Mouse (Mus musculus): ENCODE measurements at regions not wholly inside any gene's neighbourhood (a gene's known extent, or its start where the extent isn't known, plus 50 kb on each side); places are given as distances from the start of the nearest gene placed in this dataset.

DNA sequence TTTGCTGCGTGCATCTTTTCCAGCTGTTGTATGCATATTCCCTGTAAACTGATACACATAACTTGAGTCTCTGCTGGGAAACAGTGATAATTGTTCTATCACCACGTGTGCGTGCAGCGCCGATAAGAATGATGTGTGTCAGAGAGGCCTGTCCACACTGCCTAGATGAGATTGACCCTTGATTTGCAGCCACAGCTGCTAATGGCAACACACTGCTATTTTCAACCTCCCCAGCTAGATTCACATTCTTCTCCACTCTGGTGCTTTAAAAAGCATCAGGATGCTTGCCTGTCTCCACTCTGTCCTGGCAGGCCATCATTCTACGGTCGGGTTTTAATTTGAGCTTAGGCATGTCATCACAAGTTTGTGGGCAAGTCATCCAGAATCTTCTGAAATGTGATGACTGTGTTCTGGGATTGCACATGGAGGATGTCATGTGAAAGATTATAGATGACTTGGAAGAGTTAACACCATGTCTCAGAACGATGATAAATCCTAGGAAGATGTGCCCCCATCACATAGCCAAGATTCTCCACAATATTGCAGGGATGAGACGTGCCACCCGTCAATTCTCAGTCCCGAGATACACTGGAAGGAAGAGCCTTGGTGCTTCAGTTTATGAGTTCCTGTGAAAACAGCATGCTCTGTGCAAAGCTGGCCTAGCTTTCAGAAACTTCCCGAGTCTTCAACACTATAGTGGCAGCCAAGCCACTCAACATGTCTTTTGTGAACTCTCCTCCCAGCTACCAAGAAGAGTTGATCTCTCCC lies 123.6 kb upstream of the Nrip1 start:
- no peak for TF ChIP-seq GATA1 (IDR thresholded peaks at IDR 0.05; ENCODE audit: low read length)

DNA sequence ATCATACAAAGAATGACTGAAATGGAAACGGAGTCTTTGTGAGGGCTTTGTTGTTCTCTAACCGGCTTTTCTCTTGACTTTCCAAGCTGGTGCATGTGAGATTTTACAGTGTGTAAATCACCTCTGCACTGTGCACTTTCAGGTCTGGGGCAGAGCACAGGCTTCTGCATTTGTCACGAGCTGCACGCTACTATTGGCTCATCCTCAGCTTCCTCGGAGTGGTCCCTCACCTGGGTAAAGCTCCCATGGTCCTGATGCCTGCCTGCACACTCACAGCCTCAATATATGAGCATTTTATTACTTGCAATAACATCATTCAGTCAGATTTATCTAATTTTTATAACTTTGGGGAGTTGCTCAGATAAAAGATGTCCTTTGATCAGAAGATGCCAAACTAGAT lies 109.8 kb upstream of the Nrip1 start:
- no peak for TF ChIP-seq GATA1 (IDR thresholded peaks at IDR 0.05; ENCODE audit: low read length)

GRCm38 (mm10) chr16:76481966-76482365 lies 108.3 kb upstream of the Nrip1 start:
- TF ChIP-seq GATA1 (IDR thresholded peaks at IDR 0.05; ENCODE audit: low read length) = no peak

DNA sequence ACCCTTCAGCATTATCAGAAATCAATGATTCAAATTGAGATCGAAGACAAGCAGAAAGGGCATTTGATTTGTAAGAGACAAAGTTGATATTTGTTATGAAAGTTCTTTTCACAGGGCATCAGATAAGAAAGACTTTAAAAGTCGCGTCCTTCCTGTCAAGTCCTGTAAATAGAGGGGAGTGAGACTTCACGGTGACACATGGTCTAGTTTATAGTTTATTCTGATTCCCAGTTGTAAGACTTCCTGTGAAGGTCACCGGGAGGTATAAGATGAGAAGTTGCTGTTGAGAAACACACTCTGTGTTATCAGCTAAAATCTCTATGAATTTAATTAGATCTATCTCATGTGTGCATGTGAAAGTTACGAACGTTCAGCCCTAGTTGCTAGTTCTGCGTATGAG lies 103.8 kb upstream of the Nrip1 start:
- TF ChIP-seq GATA1 (IDR thresholded peaks at IDR 0.05; ENCODE audit: low read length) = no peak

- no peak for TF ChIP-seq GATA1 (IDR thresholded peaks at IDR 0.05; ENCODE audit: low read length)
These were observed 100.9 kb upstream of the Nrip1 start for GRCm38 (mm10) chr16:76474481-76474880.

- no peak for TF ChIP-seq GATA1 (IDR thresholded peaks at IDR 0.05; ENCODE audit: low read length)
These were observed 98.8 kb upstream of the Nrip1 start for GRCm38 (mm10) chr16:76472386-76472785.

- TF ChIP-seq GATA1 (IDR thresholded peaks at IDR 0.05; ENCODE audit: low read length) = no peak
These were observed 97.5 kb upstream of the Nrip1 start for GRCm38 (mm10) chr16:76471081-76471480.

DNA sequence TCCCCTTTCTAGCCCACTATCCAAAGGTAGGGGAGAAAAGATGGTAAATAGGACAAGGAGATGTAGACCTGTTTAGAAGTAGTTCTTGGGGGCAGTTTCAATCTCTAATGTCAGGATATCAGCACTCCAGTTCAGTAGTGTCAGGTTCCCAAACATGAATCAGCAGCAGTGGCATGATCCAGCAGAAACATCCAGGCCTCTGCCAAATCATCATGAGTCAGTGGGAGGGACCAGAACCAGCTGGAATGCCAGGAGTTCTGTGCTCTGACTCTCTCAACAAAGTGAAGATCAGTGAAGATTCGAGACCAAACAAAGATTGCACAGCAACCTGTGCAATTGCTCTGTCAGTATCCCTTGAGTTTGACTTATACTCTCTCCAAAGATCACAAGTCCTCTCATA lies 85.9 kb upstream of the Nrip1 start:
- no peak for TF ChIP-seq GATA1 (IDR thresholded peaks at IDR 0.05; ENCODE audit: low read length)

DNA sequence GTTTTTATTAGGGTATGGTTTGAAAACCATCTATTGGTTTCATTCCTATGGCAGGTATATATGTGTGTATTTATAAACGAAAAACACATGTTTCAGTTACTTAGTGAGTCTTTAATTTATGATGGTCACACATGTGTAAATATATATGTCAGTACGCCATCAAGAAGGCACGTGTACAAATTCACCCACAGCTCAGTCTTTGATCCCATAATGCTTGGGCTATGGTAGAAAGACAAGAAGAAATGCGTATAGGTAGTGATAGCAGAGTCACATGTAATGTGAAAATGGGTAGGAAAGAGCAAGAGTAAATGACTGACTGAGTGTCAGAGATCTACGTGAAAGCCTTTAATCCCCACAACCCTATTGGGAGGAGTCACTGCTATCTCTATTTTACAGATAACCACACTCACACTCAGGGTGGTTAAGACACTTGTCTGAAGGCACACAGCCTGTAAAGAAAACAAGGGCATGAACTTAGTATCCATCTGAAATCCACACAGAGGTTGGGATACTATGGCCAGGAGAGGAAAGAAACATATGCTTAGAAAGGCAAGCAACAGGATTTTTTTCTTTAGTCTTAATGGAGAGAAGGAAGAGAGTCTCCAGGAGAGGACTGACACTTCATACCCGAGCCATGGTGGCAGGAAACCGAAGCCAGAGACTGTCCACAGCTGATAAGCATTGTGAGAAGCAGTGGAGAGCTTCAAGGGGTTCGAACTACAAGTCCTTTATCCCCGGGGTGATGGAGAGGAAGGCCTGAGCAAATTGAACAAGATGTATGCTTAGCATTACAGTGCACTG lies 82.1 kb upstream of the Nrip1 start:
- peak; percentile 40 for TF ChIP-seq GATA1 (IDR thresholded peaks at IDR 0.05; ENCODE audit: low read length)

DNA sequence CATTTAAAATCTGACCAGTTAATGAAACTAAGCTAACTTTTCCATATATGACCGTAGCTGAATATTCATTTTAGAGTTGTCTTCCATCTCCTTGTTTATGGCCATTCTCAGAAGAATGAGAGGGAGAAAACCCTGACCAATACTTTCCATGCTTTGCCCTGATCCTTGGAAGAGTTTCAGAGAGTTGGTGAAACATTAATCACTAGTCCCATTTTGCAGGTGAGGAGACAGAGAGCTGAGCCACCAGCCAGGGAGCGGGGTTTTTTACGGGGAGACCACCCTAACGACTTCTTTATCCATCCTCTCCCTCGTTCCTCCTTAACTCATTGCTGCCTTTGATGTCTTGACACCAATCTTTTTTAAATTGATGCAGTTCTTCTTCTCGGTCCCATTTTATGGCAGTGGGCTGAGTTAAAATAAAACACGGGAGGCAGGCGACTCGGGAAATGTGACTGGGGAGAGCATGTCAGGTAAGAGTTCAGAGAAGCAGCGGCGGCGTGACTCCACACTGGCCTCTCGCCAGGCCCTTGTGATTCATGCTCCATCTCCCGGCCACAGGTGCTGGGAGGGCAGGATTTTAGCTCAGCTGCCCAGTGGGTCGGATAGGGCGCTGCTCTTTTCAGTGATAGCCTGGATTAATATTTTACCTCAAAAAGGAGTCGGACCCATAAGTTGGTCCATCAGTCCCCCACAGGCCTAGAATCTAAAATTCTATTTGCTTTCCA lies 81.3 kb upstream of the Nrip1 start:
- TF ChIP-seq GATA1 (IDR thresholded peaks at IDR 0.05; ENCODE audit: low read length) = no peak

DNA sequence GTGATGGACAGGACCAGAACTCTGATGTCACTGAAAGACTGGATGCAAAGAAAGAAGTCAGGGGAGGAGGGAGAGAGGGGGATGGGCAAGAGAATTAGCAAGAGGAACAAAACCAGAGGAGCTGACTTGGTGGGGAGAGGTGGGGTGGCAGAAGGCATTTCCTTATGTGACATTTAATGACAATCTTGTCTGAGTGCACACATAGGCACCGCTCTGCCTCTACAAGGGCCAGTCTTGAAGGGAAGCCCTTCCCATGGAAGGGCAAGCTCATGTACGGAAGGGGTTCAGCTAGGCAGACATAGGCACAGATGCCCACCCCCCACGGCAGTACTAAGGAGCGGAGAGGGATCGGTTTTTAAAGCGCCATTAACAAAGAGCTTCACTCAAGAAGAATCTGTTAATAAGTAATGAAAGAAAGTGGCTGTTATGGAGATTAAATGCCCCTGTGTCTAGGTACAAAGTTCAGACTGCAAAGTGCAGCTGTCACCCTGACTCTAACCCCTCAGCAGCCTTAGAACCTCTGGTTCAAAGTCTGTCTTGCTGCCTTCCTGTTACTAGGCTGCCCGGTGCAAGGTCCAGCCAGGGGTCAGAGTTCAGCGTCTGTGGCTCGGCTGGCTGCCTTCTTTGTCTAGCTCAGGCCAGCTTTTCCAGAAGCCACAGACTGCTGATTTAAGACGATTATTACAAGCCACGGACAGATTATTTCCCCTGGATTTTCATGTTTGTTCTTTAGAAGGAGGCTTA lies 80.0 kb upstream of the Nrip1 start:
- no peak for TF ChIP-seq GATA1 (IDR thresholded peaks at IDR 0.05; ENCODE audit: low read length)

DNA sequence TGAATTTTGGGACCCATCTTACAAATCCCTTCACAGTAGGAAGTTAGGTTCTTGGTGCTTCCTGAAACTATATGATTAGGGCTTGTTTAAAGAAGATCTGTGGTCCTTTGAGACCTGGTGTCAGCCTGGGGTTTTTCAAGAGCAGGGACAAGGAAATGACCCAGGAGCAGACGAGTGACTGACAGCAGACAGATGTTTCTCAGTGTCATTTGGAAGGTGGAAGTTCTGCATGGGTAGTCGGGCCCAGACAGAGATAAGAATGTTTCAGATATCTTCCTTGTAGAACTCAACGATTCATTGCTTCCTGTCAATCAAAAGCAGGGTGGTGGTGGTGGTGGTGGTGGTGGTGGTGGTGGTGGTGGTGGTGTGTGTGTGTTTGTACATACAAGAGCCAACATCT lies 75.1 kb upstream of the Nrip1 start:
- TF ChIP-seq GATA1 (IDR thresholded peaks at IDR 0.05; ENCODE audit: low read length) = no peak

DNA sequence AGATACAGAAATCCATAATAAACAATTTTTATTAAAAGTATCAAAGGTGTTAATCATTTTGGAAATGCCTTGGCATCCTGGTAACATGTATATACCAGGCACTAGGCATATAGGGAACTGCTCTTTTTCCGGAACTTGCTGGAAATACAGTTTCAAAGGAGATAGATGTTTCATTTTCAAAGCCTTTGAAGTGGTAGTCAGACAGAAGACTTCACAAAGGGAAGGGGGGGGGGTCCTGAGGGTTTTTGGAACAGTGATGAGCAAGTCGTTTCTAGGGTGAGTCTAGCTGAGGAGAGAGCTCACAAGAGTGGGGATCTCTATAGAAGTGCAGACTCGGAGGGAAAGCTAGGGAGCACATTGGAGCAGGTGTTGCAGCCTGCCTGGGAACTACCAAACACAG lies 73.4 kb upstream of the Nrip1 start:
- TF ChIP-seq GATA1 (IDR thresholded peaks at IDR 0.05; ENCODE audit: low read length) = no peak

GRCm38 (mm10) chr16:76444668-76445067 lies 71.0 kb upstream of the Nrip1 start:
- no peak for TF ChIP-seq GATA1 (IDR thresholded peaks at IDR 0.05; ENCODE audit: low read length)

DNA sequence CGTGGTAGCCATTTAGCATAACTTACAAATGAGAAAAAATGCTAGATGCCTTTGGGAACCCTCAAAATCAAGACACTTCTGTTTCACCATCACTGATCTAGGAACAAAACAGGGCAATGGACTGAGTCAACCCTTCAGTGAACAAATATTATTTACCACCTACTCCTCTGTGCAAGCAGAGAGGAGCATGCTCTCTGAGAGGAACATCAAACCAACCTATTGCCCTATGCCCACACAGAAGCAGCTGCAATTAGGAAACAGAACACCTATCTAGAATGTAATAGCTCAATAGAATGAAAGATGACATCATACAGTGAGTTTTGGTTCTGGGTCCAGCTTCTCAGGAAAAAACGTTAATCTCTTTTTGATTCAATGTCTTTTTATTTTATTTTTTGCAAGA lies 69.0 kb upstream of the Nrip1 start:
- no peak for TF ChIP-seq GATA1 (IDR thresholded peaks at IDR 0.05; ENCODE audit: low read length)
